Mouse (Mus musculus): Measurements from ENCODE around the gene Hebp1. TPM values are rescaled to one million over a fixed set of nuclear protein-coding genes. Genes with fewer than 3 reads are reported as not detected.
A peak's percentile ranks its signal among the peaks of the same experiment; 100 is the strongest.

Hebp1 gene
- polyA plus RNA-seq, 1 experiment from 2014 or later = 94.2 TPM

GRCm38 (mm10) chr6:135171736-135172135 lies 26.1 kb downstream of the Hebp1 start:
- peaks cover 7% of the 10 kb centered on the region for H3K4me1 ChIP-seq (ENCODE audit: insufficient read depth)
- no peak for ATAC-seq
- WGBS (ENCODE audit: insufficient replicate concordance) = 83% methylated on average over 13 of the region's 14 CpGs

GRCm38 (mm10) chr6:135169246-135169645 lies 28.6 kb downstream of the Hebp1 start:
- TF ChIP-seq EP300 (IDR thresholded peaks at IDR 0.05; ENCODE audit: low read depth) = no peak
- TF ChIP-seq CTCF (IDR thresholded peaks at IDR 0.05; ENCODE audit: low read depth) = no peak
- 61% methylated on average over 3 of the region's 3 CpGs for WGBS (ENCODE audit: insufficient replicate concordance)
- no peak overlapping the region for H3K4me3 ChIP-seq (ENCODE audit: low read depth, low read length)
- H3K36me3 ChIP-seq (replicated peaks; ENCODE audit: insufficient read depth, low read length) = no peaks in the 10 kb centered on the region
- H3K9ac ChIP-seq (replicated peaks) = no peak overlapping the region
- H3K27ac ChIP-seq (ENCODE audit: low read depth) = no peak overlapping the region
- peaks cover 4% of the 10 kb centered on the region; the same call in 1 of the 2 replicates for H3K9me3 ChIP-seq (ENCODE audit: low read length)
- peaks cover 20% of the 10 kb centered on the region for H3K4me1 ChIP-seq (ENCODE audit: insufficient read depth)
- ATAC-seq (no peak), DNase-seq (no peak)
- no peak overlapping the region for H3K4me2 ChIP-seq (ENCODE audit: low read depth, low read length)
- no peaks in the 10 kb centered on the region for H3K27me3 ChIP-seq (ENCODE audit: insufficient read depth, low read length)

More at GRCm38 (mm10) chr6:135171736-135172135, 26.1 kb downstream of the Hebp1 start:
- Histone ChIP-seq H3K27me3 (ENCODE audit: insufficient read depth, low read length) (no peaks in the 10 kb centered on the region), H3K36me3 (replicated peaks; ENCODE audit: insufficient read depth, low read length) (no peaks in the 10 kb centered on the region), H3K9me3 (ENCODE audit: low read length) (peaks cover 4% of the 10 kb centered on the region; the same call in 1 of the 2 replicates), H3K9ac (replicated peaks) (no peak overlapping the region), H3K4me3 (ENCODE audit: low read depth, low read length) (no peak overlapping the region), H3K4me2 (ENCODE audit: low read depth, low read length) (no peak overlapping the region), H3K27ac (ENCODE audit: low read depth) (no peak overlapping the region)
- TF ChIP-seq EP300 (IDR thresholded peaks at IDR 0.05; ENCODE audit: low read depth) (no peak), CTCF (IDR thresholded peaks at IDR 0.05; ENCODE audit: low read depth) (no peak)
- no peak for DNase-seq

GRCm38 (mm10) chr6:135168471-135168870 lies 29.4 kb downstream of the Hebp1 start:
- WGBS (ENCODE audit: insufficient replicate concordance) = 73% methylated on average over 6 of the region's 6 CpGs
- ATAC-seq = no peak
- peak overlapping the region; percentile 86 for H3K9ac ChIP-seq (replicated peaks)
- H3K4me3 ChIP-seq (ENCODE audit: low read depth, low read length) = peak overlapping the region; percentile 74
- H3K9me3 ChIP-seq (ENCODE audit: low read length) = peaks cover 3% of the 10 kb centered on the region; the same call in 1 of the 2 replicates
- H3K27ac ChIP-seq (ENCODE audit: low read depth) = peak overlapping the region; percentile 97
- peak overlapping the region; percentile 75 for H3K4me2 ChIP-seq (ENCODE audit: low read depth, low read length)
- no peaks in the 10 kb centered on the region for H3K27me3 ChIP-seq (ENCODE audit: insufficient read depth, low read length)
- peaks cover 6% of the 10 kb centered on the region; the same call in 1 of the 2 replicates for H3K36me3 ChIP-seq (replicated peaks; ENCODE audit: insufficient read depth, low read length)
- DNase-seq = no peak
- TF ChIP-seq EP300 (IDR thresholded peaks at IDR 0.05; ENCODE audit: low read depth) (no peak), CTCF (IDR thresholded peaks at IDR 0.05; ENCODE audit: low read depth) (no peak)
- H3K4me1 ChIP-seq (ENCODE audit: insufficient read depth) = peaks cover 26% of the 10 kb centered on the region

- no peaks in the 10 kb centered on the region for H3K27me3 ChIP-seq (ENCODE audit: insufficient read depth, low read length)
- H3K4me3 ChIP-seq (ENCODE audit: low read depth, low read length) = peak overlapping the region; percentile 74
- ATAC-seq (peak; percentile 85), DNase-seq (peak; percentile 96)
- WGBS (ENCODE audit: insufficient replicate concordance) = 4% methylated on average over 46 of the region's 46 CpGs
- peaks cover 34% of the 10 kb centered on the region for H3K4me1 ChIP-seq (ENCODE audit: insufficient read depth)
- TF ChIP-seq CTCF (IDR thresholded peaks at IDR 0.05; ENCODE audit: low read depth) = no peak
- TF ChIP-seq EP300 (IDR thresholded peaks at IDR 0.05; ENCODE audit: low read depth) = peak; percentile 60
- H3K9ac ChIP-seq (replicated peaks) = peak overlapping the region; percentile 86
- H3K36me3 ChIP-seq (replicated peaks; ENCODE audit: insufficient read depth, low read length) = peaks cover 11% of the 10 kb centered on the region; the same call in 1 of the 2 replicates
- peak overlapping the region; percentile 97 for H3K27ac ChIP-seq (ENCODE audit: low read depth)
- no peaks in the 10 kb centered on the region for H3K9me3 ChIP-seq (ENCODE audit: low read length)
- peak overlapping the region; percentile 75 for H3K4me2 ChIP-seq (ENCODE audit: low read depth, low read length)
These were observed 30.2 kb downstream of the Hebp1 start for GRCm38 (mm10) chr6:135167380-135168311.

GRCm38 (mm10) chr6:135166712-135167111 lies 31.1 kb downstream of the Hebp1 start:
- H3K4me3 ChIP-seq (ENCODE audit: low read depth, low read length) = peak overlapping the region; percentile 74
- peaks cover 40% of the 10 kb centered on the region for H3K4me1 ChIP-seq (ENCODE audit: insufficient read depth)
- DNase-seq (peak; percentile 30), ATAC-seq (no peak)
- H3K9ac ChIP-seq (replicated peaks) = peak overlapping the region; percentile 86
- peaks cover 11% of the 10 kb centered on the region; the same call in 1 of the 2 replicates for H3K36me3 ChIP-seq (replicated peaks; ENCODE audit: insufficient read depth, low read length)
- no peaks in the 10 kb centered on the region for H3K9me3 ChIP-seq (ENCODE audit: low read length)
- WGBS (ENCODE audit: insufficient replicate concordance) = 29% methylated on average over 5 of the region's 5 CpGs
- H3K4me2 ChIP-seq (ENCODE audit: low read depth, low read length) = peak overlapping the region; percentile 75
- H3K27me3 ChIP-seq (ENCODE audit: insufficient read depth, low read length) = no peaks in the 10 kb centered on the region
- TF ChIP-seq CTCF (IDR thresholded peaks at IDR 0.05; ENCODE audit: low read depth) (no peak), EP300 (IDR thresholded peaks at IDR 0.05; ENCODE audit: low read depth) (peak; percentile 89)
- H3K27ac ChIP-seq (ENCODE audit: low read depth) = peak overlapping the region; percentile 97

- DNase-seq = no peak
- ATAC-seq = no peak
- H3K4me1 ChIP-seq (ENCODE audit: insufficient read depth) = peaks cover 42% of the 10 kb centered on the region
- peaks cover 11% of the 10 kb centered on the region; the same call in 1 of the 2 replicates for H3K36me3 ChIP-seq (replicated peaks; ENCODE audit: insufficient read depth, low read length)
- no peaks in the 10 kb centered on the region for H3K9me3 ChIP-seq (ENCODE audit: low read length)
- TF ChIP-seq EP300 (IDR thresholded peaks at IDR 0.05; ENCODE audit: low read depth) (no peak), CTCF (IDR thresholded peaks at IDR 0.05; ENCODE audit: low read depth) (no peak)
- H3K27me3 ChIP-seq (ENCODE audit: insufficient read depth, low read length) = no peaks in the 10 kb centered on the region
- peak overlapping the region; percentile 74 for H3K4me3 ChIP-seq (ENCODE audit: low read depth, low read length)
- H3K4me2 ChIP-seq (ENCODE audit: low read depth, low read length) = peak overlapping the region; percentile 75
- H3K27ac ChIP-seq (ENCODE audit: low read depth) = peak overlapping the region; percentile 97
- 40% methylated on average over 3 of the region's 3 CpGs for WGBS (ENCODE audit: insufficient replicate concordance)
- peak overlapping the region; percentile 86 for H3K9ac ChIP-seq (replicated peaks)
These were observed 31.6 kb downstream of the Hebp1 start for GRCm38 (mm10) chr6:135166262-135166661.
